Mouse (Mus musculus) C2C12 (cell line): ENCODE measurements around the gene Fam168a.

Experiments used
- CEBPB ChIP-seq: IDR thresholded peaks from one replicate; pipeline ENCODE4 v1.6.1; 2011; ENCODE audit warnings: low read depth, mild to moderate bottlenecking, control low read depth, moderate library complexity
- CTCF ChIP-seq: IDR thresholded peaks from one replicate; pipeline ENCODE4 v1.5.1; 2011; ENCODE audit not compliant: control insufficient read depth, insufficient read depth, insufficient read length
- MAX ChIP-seq: IDR thresholded peaks from one replicate; pipeline ENCODE4 v1.6.1; 2011; ENCODE audit warnings: mild to moderate bottlenecking, control low read depth
- MYOD1 ChIP-seq: IDR thresholded peaks from one replicate; pipeline ENCODE4 v1.6.1; 2011; ENCODE audit warnings: low read depth; ENCODE audit not compliant: control insufficient read depth, insufficient read length
- MYOG ChIP-seq: IDR thresholded peaks from one replicate; pipeline ENCODE4 v1.6.1; 2011; ENCODE audit not compliant: control insufficient read depth, insufficient read length; ENCODE audit errors: extremely low read depth
- USF1 ChIP-seq: IDR thresholded peaks from one replicate; pipeline ENCODE4 v1.6.1; 2011; ENCODE audit warnings: low read depth, mild to moderate bottlenecking, control low read depth, moderate library complexity

GRCm38 (mm10) chr7:100845026-100845400, 138.6 kb downstream of the Fam168a start:
- TF ChIP-seq MAX (no peak), CTCF (no peak), MYOD1 (no peak), USF1 (no peak), MYOG (no peak), CEBPB (no peak)
